Mouse (Mus musculus) cerebellum, adult (tissue): ENCODE measurements around the gene Ncaph.
A peak's percentile ranks its signal among the peaks of the same experiment; 100 is the strongest.
"Not testable (repeated sequence)": the region's sequence is repeated elsewhere in the genome, so short reads cannot be mapped to it uniquely, and the experiment has no call there.

Experiments
- ATAC-seq: cut with Nextera tagmentation; 2 replicates; pipeline ENCODE4 v1.9.2; 2017; ENCODE audit warnings: mild to moderate bottlenecking, moderate library complexity, mixed read lengths; ENCODE audit not compliant: insufficient number of reproducible peaks, low FRiP score, low TSS enrichment

Ncaph gene

DNA sequence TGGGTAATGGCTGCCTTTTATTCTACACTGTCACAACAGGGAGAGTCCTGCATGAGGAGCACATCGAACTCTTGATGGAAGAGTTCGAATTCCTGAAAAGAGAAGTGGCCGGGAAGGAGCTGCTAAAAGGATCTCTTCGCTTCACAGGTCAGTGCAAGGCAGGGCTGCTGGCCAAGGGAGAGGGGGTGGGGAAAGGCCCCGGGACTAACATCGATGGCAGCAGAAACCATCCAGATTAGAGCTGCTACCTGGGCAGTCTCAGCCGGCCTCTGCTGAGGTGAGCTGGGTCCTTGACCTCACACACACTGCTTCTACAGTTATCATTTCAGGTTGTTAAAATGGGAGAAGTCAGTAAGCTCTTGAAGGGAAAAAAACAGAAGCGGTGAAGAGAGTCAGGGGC is 41.8 kb downstream of the Ncaph start:
- ATAC-seq = no peak

DNA sequence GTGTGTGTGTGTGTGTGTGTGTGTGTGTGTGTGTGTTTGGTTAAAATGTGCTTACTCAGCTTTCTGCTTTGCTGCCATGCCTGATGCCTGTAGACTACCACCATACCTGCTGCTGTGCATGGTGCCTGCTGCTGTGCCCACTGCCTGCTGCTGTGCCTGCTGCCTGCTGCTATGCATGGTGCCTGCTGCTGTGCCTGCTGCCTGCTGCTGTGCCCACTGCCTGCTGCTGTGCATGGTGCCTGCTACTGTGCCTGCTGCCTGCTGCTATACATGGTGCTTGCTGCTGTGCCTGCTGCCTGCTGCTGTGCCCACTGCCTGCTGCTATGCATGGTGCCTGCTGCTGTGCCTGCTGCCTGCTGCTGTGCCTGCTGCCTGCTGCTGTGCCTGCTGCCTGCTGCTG is 43.6 kb downstream of the Ncaph start:
- not testable (repeated sequence) for ATAC-seq

DNA sequence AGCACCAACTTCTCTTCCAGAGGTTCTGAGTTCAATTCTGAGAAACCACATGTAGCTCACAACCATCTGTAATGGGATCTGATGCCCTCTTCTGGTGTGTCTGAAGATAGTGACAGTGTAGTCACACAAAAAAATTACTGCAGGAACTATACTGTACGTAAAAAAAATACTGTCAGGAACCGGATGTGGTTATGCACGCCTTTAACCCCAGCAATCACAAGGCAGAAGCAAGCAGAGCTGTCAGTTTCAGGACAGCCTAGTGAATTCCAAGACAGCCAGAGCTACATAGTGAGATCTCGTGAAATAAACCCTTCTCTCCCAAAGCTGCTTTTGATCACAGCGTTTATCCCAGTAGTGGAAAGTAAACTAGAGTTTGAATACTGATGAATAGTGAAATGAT is 47.5 kb downstream of the Ncaph start:
- ATAC-seq = no peak

DNA sequence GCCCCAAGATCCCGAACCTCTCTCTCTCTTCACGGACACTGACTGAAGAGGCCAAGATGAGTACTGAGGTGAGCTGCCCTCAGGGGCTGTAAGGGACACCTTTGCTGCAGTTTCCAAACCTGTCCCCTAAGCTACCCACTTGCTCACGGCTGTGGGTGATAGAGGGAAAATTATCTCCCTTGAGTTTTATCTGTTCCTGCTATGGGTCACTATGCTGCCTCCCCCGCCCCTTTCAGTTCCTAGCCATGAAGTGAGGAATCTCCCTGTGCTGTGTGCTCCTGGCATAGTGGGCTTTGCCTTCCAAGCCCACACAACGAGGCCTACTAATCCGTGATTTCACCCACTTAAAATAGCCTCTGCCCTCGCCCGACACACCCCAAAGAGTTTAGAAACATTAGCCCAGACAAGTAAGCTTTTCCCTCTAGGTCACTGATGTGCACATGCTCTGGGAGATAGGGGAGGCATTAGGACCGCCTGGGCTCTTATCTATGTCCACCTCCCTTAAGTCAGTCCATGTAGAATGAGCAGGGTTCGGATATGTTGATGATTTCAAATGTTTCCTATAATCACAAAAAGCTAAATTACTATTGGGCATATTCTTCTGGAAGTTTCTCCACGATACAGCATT is 53.0 kb downstream of the Ncaph start:
- ATAC-seq = no peak

DNA sequence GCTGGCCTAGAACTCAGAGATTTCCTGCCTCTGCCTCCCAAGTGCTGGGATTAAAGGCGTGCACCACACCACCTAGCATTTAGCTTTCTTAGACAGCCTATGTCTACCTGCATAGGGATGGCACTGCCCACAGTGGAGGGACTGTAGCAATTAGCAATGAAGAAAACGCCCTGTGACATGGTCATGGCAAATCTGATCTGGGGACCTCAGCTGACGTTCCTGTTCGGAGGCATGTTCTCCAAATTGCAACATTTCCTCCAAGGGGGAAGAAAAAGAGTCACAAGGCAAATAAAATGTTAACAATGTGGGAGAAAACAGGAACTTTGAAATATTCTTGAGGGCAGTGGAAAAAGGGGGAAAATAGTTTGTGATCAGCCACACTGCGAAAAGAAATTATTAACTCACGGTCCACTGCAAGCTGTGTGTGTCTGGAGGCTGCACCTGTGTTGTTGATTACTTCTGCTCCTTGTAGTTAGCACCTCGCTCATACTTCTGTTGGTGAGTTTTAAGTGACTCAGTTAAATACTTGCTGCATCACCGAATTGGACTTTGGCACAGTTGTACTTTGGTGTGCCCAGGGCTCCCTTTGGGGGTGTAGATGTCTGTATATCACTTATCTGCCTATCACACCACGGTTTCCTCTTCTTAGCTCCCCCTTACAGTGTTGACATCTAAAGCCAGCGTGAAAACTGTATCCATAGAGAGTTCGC is 53.7 kb downstream of the Ncaph start:
- ATAC-seq = no peak

DNA sequence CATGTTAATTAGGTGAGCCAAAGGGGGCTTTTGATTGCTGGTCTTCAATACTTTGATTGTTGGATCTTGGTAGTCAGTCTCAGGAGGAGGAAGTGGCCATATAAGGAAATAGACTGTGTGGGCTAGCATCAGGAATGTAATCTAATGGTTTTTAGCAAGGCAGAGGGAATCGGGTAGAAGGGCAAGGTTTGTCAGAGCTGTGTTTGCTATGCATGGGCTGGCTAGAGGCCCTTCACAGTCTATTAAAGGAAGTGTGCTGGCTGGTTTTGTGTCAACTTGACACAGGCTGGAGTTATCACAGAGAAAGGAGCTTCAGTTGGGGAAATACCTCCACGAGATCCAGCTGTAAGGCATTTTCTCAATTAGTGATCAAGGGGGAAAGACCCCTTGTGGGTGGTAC is 54.7 kb downstream of the Ncaph start:
- ATAC-seq = not testable (repeated sequence)

DNA sequence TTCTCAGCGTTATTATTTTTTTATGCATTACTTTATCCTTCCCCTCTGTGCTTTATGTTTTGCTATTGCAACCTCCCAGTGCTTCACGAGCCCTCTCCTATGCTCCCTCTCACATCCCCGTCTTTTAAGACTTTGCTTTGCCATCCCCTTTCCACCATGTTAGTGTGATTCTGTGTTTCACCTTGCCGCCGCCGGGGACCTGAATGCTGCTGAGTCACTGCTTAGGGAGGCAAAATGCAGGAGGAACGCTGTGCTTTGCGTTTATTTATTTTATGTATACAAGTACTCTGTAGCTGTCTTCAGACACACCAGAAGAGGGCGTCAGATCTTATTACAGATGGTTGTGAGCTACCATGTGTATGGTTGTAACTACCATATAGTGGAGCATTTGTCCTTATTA is 56.1 kb downstream of the Ncaph start:
- no peak for ATAC-seq

DNA sequence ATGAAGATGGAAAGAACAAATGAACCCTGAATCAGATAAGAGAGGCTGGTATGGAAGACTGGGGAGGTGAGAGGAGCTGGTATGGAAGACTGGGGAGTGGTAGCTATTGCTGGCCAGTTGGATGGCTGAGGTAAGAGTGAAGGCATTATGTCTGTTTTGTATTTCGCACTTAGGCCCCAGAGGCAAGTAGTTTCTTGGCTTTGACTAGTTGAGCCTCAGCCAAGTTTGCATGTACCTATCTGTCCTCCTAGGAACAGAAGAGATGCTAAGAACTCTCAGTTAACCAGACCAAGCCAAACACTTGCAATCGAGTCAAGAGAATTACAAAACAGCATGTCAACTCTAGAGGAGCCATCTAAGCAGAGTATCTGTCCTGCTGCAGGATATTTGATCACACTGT is 59.6 kb downstream of the Ncaph start:
- no peak for ATAC-seq

DNA sequence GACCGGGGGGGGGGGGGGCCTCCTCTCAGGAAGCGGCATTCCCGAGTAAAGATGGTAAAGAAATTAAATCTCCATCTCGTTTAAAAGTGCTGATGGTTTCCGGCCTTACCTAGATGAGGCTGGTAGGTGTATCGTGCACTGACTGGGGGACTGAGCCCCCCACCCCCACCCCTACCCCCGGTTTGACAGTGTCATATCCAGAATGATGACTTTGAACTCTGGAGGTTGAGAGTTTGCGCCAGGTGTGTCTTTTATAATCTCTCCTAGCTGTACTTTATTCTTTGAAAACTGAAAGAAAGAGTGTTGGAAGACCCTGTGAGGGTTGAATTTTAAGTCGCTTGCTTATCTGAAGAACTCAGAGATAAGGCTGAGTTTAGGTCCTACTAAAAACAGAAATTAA is 62.9 kb downstream of the Ncaph start:
- ATAC-seq = no peak

DNA sequence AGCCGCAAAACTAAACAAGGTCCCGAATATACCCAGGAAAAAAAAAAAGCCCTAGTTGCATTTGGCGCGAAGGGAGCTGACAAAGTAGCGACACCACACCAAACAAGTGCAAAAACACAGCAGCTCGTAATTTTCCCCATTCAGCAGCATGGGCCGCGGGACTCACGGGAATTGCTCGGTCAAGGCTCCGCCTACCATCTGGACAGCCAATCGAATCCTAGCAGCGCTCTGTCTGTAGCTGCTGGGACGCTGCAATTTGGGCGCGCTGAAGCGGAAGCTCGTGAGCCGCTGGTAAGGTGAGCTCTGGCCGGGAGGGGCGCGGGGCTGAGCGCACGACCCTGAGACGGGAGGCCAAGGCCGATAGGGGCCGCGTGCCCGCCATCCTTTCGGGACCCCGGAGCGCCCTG is 63.3 kb downstream of the Ncaph start, which contains the start of gene Blvra:
Gene Blvra, plus strand, starts transcription at position 231 of the 407 bp plus-strand sequence.
- ATAC-seq = peak; percentile 99

DNA sequence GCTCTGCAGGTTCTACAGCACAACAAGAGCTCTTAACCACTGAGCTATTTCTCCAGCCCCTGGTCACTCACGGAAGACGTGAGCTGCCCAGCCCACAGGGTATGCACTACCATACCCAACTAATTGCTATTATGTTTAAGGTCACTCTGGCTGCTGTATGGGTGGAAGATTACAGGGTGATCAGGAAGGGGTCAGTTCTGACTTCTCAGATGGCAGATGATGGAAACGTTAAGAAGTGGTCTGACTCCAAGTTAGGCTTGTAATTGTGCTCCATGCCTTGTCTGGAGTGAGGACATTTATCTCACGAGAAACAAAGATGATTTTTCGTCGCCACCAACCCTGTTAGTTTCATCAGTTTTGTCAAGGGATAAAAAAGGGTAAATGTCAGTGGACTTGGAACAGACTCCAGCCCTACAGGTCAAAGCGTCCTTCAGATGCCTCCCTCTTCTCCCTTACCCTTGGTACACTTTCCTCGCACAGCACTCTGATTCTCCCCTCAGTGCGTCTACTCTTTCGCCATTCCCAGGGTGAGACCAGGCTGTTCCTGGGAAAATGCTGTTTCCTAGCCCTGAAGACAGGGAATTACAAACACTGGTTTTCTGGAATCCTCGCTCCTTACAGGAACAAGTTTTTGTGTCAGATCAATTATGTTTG is 63.8 kb downstream of the Ncaph start:
- ATAC-seq = no peak

DNA sequence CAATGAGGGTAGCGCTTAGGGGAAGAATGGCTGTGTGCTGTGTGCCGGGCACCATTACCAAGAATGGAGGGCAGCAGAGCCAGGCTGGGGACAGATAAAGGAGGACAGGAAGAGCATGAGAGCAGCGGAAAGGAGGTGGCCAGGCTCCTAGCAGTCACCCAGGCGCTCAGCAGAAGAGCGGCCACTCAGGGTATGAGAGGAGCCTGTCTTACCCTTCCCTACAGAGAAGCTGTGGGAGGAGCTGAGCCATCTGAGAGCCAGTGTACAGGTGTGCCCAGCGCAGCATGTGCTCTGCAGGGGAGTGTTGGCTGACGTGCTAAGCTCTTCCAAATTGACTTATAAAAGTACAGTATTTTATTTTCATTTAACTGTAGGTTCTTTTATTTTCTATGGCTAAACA is 64.9 kb downstream of the Ncaph start:
- no peak for ATAC-seq

DNA sequence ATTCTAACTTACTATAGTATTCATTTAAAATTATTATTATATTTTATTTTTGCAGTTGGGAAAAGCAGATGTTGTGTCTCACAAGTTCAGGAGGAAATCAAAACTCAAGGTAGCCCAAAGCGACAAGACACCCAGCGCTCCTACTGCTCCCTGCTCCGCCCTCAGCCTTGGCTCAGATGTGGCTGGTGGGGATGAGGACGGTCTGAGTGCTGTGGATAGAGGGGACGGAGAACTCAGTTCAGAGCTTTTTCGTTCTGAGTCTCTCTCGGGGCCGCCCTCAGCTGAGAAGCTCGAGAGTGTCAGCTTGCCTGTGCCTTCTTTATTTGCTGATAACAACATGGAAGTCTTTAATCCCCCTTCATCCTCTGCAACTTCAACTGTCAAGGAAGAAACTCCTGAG is 72.3 kb downstream of the Ncaph start:
- no peak for ATAC-seq
